Mouse (Mus musculus) urinary bladder, postnatal 10 days (tissue): Measurements from ENCODE around the gene Scyl2.
"Not testable (repeated sequence)": the region's sequence is repeated elsewhere in the genome, so short reads cannot be mapped to it uniquely, and the experiment has no call there.

Experiments
- DNase-seq: peaks from one replicate; pipeline ENCODE4 v3.0.0; 2022; ENCODE audit warnings: low spot score

Scyl2 gene

GRCm38 (mm10) chr10:89686139-89686808 lies at the start of gene Scyl2:
Scyl2 (minus strand) TSS chr10:89686285.
- peak; percentile 78 for DNase-seq

DNA sequence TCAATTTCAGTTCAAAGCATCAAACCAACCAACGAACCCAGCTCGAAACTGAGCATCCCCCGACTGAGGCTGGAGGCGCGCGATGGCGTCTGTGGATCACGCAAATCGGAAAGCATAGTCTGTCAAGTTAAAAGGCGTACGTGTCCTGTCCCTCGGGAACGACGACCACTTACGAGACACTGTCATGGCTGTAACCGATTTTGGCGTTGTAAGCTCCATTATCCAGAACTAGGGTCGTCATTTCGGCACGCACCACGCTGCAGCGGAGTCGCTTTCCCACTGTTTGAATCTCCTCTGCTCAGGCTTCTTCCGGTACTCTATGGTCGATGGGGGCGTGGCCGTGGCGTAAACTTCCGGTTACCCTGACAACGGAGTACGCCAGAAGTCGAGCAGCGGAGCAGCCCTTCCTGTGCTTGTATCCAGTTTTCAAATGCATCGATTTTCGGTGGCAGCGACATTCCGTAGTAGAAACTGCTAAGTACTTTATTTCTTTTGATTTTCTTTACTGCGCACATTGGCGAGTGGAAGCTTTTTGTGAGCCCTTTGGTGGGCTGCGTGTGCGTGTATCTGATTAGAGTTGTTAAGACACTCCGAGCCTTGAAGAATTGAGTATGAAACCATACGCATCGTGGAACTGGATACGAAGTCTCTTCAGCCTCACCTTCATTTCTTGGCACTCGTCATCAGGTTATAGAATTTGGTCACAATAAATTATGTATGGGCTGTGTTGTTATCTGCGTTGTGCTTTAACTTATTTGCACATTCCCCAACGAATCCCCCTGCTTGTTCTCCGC lies 46.1 kb upstream of the Scyl2 start, which contains the start of gene Actr6:
Gene Actr6, minus strand, starts transcription at position 295 of the 794 bp plus-strand sequence.
- peak; percentile 76 for DNase-seq

DNA sequence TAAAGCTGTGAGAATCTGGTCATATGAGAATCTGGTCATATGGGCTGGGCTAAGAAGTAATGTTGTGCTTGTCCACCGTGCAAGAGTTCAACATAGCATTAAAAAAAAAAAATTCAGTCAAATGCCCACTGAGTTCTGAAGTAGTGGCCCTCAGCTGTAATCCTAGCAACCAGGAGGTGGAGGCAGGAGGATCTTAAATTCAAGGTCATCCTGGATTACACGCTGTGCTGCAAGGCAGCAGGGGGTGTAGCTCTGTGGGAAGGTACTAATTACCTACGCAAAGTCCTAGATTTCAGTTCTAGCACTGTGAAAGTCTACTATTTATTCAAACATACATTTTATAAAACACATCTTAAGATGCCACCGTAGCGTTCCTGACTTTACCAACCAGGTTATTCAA lies 45.3 kb upstream of the Scyl2 start:
- no peak for DNase-seq

- no peak for DNase-seq
These were observed 44.3 kb upstream of the Scyl2 start for GRCm38 (mm10) chr10:89730386-89730785.

- no peak for DNase-seq
These were observed 36.4 kb upstream of the Scyl2 start for GRCm38 (mm10) chr10:89722247-89723195.

GRCm38 (mm10) chr10:89720796-89721195 lies 34.7 kb upstream of the Scyl2 start:
- no peak for DNase-seq

DNA sequence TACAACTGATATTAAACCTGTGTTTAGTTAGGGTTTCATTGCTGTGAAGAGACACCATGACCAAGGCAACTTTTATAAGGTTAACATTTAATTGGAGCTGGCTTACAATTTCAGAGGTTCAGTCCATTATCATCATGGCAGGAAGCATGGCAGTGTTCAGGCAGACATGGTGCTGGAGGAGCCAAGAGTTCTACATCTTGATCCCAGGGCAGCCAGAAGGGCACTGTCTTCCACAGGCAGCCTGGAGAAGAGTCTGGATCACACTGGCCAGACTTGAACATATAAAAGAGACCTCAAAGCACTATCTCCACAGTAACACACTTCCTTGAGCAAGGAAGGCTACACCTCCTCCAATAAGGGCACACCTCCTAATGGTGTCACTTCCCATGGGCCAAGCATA lies 34.2 kb upstream of the Scyl2 start:
- DNase-seq, result no peak

- DNase-seq, result no peak
These were observed 28.8 kb upstream of the Scyl2 start for GRCm38 (mm10) chr10:89714910-89715309.

DNA sequence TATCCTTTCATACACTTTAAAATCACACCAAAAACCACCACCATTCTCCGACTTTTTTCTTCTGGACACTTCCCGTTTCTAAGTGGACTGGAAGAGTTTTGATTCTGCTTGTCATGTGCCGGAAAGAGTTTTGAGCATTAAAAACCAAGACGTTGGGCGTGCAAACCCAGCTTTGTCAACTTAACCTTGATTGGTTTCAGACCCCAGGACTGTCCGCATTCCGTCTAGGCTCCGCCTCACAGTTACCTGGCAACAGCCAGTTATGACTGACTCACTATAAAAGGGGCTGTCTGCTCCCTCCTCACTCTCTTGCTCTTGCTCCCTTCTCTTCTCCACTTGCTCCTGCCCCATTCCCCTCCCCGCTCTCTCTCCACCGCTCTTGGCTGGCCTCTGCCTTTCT lies 22.6 kb upstream of the Scyl2 start:
- DNase-seq, result no peak

- DNase-seq, result no peak
These were observed 21.3 kb upstream of the Scyl2 start for GRCm38 (mm10) chr10:89707397-89707796.

GRCm38 (mm10) chr10:89703042-89703441 lies 17.0 kb upstream of the Scyl2 start:
- no peak for DNase-seq

DNA sequence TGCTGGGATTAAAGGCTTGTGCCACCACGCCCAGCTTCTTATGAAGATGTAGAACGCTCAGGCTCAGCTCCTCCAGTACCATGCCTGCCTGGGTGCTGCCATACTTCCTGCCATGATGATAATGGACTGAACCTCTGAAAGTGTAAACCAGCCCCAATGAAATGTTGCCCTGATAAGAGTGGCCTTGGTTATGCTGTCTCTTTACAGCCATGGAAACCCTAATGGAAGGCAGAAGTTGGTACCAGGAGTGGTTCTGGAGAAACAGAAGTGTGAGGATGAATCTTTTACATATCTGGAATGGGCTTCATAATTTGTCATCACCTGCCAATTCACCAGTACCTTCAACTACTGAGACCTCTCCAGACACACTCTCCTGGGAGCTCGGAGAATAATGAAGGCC lies 11.9 kb upstream of the Scyl2 start:
- DNase-seq, result no peak

DNA sequence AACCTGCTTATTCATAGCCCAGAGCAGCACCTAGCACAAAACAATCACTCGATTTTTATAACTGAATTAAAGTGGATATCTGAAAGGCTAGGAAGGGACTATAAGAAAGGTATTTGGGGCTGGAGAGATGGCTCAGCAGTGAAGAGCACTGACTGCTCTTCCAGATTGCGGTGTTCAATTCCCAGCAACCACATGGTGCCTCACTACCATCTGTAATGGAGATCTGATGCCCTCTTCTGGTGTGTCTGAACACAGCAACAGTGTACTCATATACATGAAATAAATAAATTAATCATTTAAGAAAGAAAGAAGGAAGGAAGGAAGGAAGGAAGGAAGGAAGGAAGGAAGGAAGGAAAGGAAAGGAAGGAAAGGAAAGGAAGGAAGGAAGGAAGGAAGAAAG lies 10.2 kb upstream of the Scyl2 start:
- DNase-seq, result not testable (repeated sequence)

GRCm38 (mm10) chr10:89695194-89695911 lies 9.3 kb upstream of the Scyl2 start:
- DNase-seq, result no peak

GRCm38 (mm10) chr10:89690021-89690420 lies 3.9 kb upstream of the Scyl2 start:
- no peak for DNase-seq

DNA sequence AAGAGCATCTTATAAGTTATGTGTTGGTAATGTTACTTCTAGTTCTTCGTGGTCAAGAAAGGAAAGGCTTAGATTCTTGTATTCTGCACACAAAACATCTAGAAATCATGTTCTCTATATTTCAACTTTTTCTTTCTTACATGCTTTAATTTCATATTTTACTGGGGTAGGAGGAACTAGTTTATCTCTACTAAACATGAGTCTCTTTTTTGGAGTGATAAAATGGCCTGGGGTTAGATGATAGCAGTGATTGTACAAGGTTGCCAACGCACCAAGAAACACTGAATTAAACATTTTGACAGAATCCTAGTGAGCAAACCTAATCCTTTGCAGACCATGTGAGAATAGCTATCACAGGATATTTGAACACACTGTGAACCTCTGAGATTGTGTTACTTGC lies 1.4 kb upstream of the Scyl2 start:
- DNase-seq, result no peak

- peak; percentile 12 for DNase-seq
These were observed 520 bp downstream of the Scyl2 start for GRCm38 (mm10) chr10:89685391-89686138.

- DNase-seq, result no peak
These were observed 3.1 kb downstream of the Scyl2 start for GRCm38 (mm10) chr10:89682961-89683360.

GRCm38 (mm10) chr10:89682157-89682556 lies 3.9 kb downstream of the Scyl2 start:
- DNase-seq, result no peak

GRCm38 (mm10) chr10:89681706-89682105 lies 4.4 kb downstream of the Scyl2 start:
- DNase-seq, result no peak

- no peak for DNase-seq
These were observed 5.6 kb downstream of the Scyl2 start for GRCm38 (mm10) chr10:89680517-89680916.
